Mouse (Mus musculus) cerebellum, adult 2 months (tissue): ENCODE measurements around the gene Txndc16.

Experiments used
- CTCF ChIP-seq: fragments of 200-500 bp; IDR thresholded peaks from 2 replicates; pipeline ENCODE4 v1.5.1; 2011; ENCODE audit warnings: low read depth, mild to moderate bottlenecking, control low read depth, low read length, moderate library complexity, borderline replicate concordance; ENCODE audit not compliant: insufficient read depth
- POLR2A ChIP-seq: fragments of 200-500 bp; IDR thresholded peaks from 2 replicates; pipeline ENCODE4 v1.6.1; 2011; ENCODE audit warnings: low read length, control low read depth, borderline replicate concordance; ENCODE audit not compliant: insufficient read depth

DNA sequence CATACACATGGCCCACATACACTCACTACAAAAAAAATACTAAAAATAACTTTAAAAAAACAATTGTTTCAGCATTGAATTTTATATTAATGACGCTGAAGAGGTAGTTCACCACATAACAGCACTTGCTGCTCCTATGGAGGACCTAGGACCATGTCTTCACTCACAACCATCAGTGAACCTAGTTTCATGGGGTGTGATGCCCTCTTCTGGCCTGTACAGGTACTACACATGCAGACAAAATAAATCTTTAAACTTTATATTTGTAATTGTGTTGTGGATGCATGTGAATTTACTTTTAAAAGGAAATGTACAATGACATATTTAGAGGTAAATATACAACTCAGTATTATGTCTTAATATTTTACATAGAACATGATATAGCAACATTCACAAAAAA lies 21.5 kb upstream of the Txndc16 start:
- no peak; the same call in 1 of the 2 replicates for TF ChIP-seq CTCF
- TF ChIP-seq POLR2A, result no peak
